Mouse (Mus musculus) c-Kit-positive CD71-positive TER-119-positive erythroid progenitor cells, embryonic 14.5 days (primary cell): ENCODE measurements around the gene Man2a2.

Source experiments
- DNase-seq: peaks from one replicate; pipeline ENCODE4 v3.0.0-alpha.2; 2013; ENCODE audit warnings: low spot score

Gene Man2a2

GRCm38 (mm10) chr7:80369967-80370431 lies 1.2 kb downstream of the Man2a2 start:
- DNase-seq: no peak

- DNase-seq: no peak
Measured at GRCm38 (mm10) chr7:80369461-80369860, 1.7 kb downstream of the Man2a2 start.

- no peak for DNase-seq
Measured at GRCm38 (mm10) chr7:80368635-80369421, 2.3 kb downstream of the Man2a2 start.

- DNase-seq: no peak
Measured at GRCm38 (mm10) chr7:80368009-80368408, 3.2 kb downstream of the Man2a2 start.

- DNase-seq: no peak
Measured at GRCm38 (mm10) chr7:80367232-80367631, 3.9 kb downstream of the Man2a2 start.

GRCm38 (mm10) chr7:80365759-80366158 lies 5.4 kb downstream of the Man2a2 start:
- no peak for DNase-seq

- no peak for DNase-seq
Measured at GRCm38 (mm10) chr7:80360435-80360834, 10.7 kb downstream of the Man2a2 start.

GRCm38 (mm10) chr7:80358039-80358438 lies 13.1 kb downstream of the Man2a2 start:
- DNase-seq: no peak

GRCm38 (mm10) chr7:80357156-80357555 lies 14.0 kb downstream of the Man2a2 start:
- no peak for DNase-seq

- DNase-seq: no peak
Measured at GRCm38 (mm10) chr7:80356351-80356750, 14.8 kb downstream of the Man2a2 start.

GRCm38 (mm10) chr7:80352920-80353319 lies 18.3 kb downstream of the Man2a2 start:
- DNase-seq: no peak

- no peak for DNase-seq
Measured at GRCm38 (mm10) chr7:80350808-80351207, 20.4 kb downstream of the Man2a2 start.

- DNase-seq: no peak
Measured at GRCm38 (mm10) chr7:80347670-80348586, 23.2 kb downstream of the Man2a2 start.

- DNase-seq: no peak
Measured at GRCm38 (mm10) chr7:80346830-80347229, 24.3 kb downstream of the Man2a2 start.

- DNase-seq: no peak
Measured at GRCm38 (mm10) chr7:80346173-80346572, 25.0 kb downstream of the Man2a2 start.

- DNase-seq: no peak
Measured at GRCm38 (mm10) chr7:80343270-80344018, 27.7 kb downstream of the Man2a2 start.

GRCm38 (mm10) chr7:80342858-80343257 lies 28.3 kb downstream of the Man2a2 start, which contains the start of gene Hddc3:
Gene Hddc3, plus strand, starts transcription at chr7:80343104.
- peak; percentile 93 for DNase-seq

GRCm38 (mm10) chr7:80341793-80342192 lies 29.4 kb downstream of the Man2a2 start:
- DNase-seq: no peak

GRCm38 (mm10) chr7:80340793-80341192 lies 30.4 kb downstream of the Man2a2 start, which contains the start of gene Unc45a:
Gene Unc45a, minus strand, starts transcription at chr7:80341005.
- peak; percentile 73 for DNase-seq

GRCm38 (mm10) chr7:80339793-80340628 lies 31.2 kb downstream of the Man2a2 start:
- peak; percentile 99 for DNase-seq

GRCm38 (mm10) chr7:80339371-80339770 lies 31.8 kb downstream of the Man2a2 start:
- DNase-seq: no peak
